Mouse (Mus musculus) erythroblast, embryonic 14.5 days (primary cell): ENCODE data around the gene Chst15.

Experiments used
- GATA1 ChIP-seq: IDR thresholded peaks from 2 replicates; pipeline ENCODE4 v1.6.1; 2012; ENCODE audit warnings: low read length, inconsistent platforms, mixed read lengths
- TAL1 ChIP-seq: IDR thresholded peaks from 3 replicates; pipeline ENCODE4 v1.6.1; 2012; ENCODE audit warnings: low read length, inconsistent platforms, mixed read lengths

DNA sequence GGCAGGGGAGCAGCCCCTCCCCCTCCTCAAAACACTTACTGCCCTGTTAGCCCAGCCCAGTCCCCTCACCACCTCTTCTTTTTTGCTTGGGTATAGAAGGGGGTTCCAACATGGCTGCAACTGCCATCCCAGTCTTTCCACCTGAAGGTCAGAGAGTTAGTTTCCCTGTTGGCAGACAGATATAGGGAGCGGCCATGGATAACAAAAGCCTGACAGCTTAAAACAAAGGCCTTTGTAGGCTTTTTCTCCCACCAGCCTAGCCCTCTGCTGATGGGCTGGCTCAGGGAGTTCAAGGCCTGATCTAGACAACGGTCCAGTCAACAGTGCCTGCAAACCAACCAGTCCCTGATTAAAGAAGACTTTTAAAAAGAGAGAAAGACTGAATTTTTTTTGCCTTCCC, 26.1 kb upstream of the Chst15 start:
- TF ChIP-seq GATA1, result no peak
- no peak for TF ChIP-seq TAL1
